Mouse (Mus musculus) layer of hippocampus, postnatal 14 days (tissue): ENCODE measurements around the gene Fhdc1. TPM values are rescaled to one million over a fixed set of nuclear protein-coding genes. Genes with fewer than 3 reads are reported as not detected.
A peak's percentile ranks its signal among the peaks of the same experiment; 100 is the strongest.

Source experiments
- DNase-seq, 2 experiments: peaks; one replicate each; pipeline ENCODE4 v3.0.0; 2021 to 2022; ENCODE audit warnings: low spot score in 2 of 2, mixed read lengths in 1 of 2
- total RNA-seq, 2 experiments: library from RNA; stranded (reverse); gene quantifications; 2 replicates each; pipeline ENCODE4 v1.2.3; 2021

Fhdc1 gene
- total RNA-seq, 2 experiments from 2014 or later: 2.4 to 3.4 TPM

- no peak for DNase-seq
Observed at GRCm38 (mm10) chr3:84474981-84475775, 5.1 kb downstream of the Fhdc1 start.

- DNase-seq: no peak
Observed at GRCm38 (mm10) chr3:84474398-84474797, 5.8 kb downstream of the Fhdc1 start.

GRCm38 (mm10) chr3:84472955-84473354, 7.3 kb downstream of the Fhdc1 start:
- DNase-seq: no peak

DNA sequence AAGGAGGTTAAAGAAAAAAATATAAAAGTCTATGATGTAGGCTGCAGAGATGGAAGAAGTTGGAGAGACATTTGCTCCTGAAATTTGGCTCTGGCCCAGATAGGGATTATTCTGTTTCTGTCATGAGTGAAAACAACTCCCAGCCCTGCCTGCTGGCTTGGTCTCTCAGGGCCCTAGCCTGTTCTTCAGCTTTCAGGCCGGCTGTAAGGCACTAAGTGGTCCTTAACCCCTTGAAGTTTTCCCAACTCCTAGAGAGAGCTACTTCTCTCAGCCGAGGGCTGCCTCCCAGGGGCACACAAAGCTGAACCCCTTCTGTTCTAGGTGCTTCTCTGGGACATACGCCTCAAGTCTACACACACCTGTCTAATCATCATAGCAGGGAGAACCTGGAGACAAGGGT, 7.7 kb downstream of the Fhdc1 start:
- no peak for DNase-seq

DNA sequence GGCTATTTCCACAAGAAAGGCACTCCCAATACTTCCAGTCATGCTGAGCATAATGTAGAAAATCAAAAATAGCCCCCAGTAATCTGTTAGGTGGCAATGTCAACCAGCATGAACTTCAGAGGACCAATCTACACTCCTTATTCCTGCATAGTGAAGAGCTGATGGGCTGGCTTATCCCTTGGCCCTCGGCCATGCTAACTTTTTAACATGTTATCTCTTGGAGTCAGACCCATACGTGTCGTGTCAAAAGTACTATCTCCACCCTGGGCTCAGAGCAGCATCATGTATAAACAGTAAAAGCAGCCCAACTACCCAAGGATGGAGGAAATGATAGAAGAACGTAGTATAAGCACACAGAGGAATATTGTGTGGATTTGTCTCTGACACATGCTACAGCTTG, 9.1 kb downstream of the Fhdc1 start:
- DNase-seq: no peak

DNA sequence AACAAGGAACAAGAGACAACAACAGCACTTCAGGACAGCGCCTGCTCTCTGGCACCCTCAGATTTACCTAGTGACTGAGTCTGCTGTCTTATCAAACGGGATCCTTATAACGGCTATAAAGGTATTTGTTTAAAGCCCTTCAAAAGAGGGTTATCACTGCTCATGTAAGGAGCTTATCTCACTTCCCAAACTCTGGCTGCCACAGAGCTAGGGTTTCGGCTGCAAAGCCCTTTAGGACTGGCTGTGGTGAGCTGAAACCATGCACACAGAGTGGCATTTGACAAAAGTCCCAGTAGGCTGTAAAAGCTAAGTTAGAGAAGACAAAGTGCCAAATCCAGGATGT, 12.1 kb downstream of the Fhdc1 start:
- DNase-seq: no peak

GRCm38 (mm10) chr3:84467419-84468110, 12.7 kb downstream of the Fhdc1 start:
- no peak for DNase-seq

GRCm38 (mm10) chr3:84465822-84466500, 14.3 kb downstream of the Fhdc1 start:
- DNase-seq: no peak

- no peak for DNase-seq
Observed at GRCm38 (mm10) chr3:84461687-84462086, 18.5 kb downstream of the Fhdc1 start.

DNA sequence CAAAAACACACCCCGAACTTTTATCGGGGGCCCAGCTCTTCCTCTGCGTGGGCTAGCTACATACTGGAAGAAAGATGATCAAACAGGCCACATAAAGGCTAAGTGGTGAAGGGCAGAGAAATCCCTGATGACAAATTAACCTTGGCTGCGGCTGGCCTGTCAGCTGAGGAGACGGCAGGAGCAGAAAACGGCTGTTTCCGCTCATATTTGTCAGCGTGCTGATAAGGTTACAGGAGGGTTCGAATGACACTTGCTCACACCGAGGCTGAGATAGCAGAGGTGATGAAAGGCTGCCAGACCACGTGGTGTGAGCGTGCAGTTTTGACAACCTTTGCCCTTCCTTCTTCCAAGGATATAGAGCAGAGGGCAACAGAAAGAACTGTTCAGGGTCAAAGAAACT, 19.3 kb downstream of the Fhdc1 start:
- no peak for DNase-seq

GRCm38 (mm10) chr3:84460499-84460898, 19.7 kb downstream of the Fhdc1 start:
- no peak for DNase-seq

GRCm38 (mm10) chr3:84455733-84456417, 24.4 kb downstream of the Fhdc1 start:
- no peak for DNase-seq

DNA sequence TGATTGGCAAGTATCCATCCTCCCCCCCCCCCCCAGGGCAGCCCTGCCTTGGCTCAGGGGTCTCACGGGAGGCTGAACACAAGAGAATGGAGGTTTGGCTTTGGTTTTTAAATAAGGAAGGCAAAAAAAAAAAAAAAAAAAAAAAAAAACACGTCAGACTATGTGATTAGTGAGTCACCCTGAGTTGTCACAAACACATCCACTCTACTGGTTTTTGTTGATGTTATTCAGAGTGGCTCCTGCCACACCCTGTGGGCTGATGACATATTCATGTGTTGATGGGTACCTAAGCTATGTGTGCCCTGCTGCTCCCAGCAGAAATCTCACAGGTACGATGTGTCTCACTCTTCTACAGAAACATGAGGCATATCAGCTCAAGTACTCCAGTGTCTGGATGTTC, 29.6 kb downstream of the Fhdc1 start:
- DNase-seq: no peak

DNA sequence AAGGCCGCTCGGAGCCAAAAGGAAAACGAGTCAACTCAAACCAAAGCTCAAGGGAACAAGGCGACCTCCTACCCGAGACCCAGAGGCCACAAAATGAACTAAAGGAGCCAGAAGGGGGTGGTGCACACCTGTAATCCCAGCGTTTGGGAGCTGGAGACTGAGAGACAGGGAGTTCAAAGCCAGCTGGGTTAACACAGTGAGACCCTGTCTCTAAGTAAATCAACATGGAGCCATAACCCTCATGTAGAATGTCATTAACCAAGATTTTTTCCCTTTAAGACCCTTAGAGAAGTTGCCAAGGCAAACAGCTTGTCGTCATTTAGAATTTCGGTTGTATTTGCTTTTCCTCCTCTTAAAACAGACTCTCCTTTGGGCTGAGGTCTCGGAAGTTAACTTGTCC, 31.2 kb downstream of the Fhdc1 start:
- DNase-seq: no peak

GRCm38 (mm10) chr3:84447803-84448202, 32.4 kb downstream of the Fhdc1 start:
- DNase-seq: no peak

DNA sequence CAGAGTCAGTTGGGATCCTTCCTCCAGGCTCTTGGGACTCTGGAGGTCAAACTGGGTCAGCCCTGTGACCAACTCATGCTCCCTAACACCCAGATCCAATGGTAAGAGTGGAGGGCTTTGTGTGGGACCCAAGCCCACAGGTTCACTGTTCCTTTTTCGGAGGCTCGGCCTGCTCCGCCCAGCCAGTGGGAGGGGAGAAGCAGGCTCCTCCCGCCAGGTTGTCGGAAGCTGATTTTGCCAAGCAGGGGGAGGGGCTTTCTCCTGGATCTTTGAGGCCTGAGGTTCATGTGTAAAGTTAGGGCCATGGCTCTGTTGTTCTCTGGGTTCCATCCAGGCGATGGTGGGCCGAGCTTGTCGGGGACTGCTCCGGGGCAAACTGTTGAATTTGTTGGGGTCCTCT, 34.4 kb downstream of the Fhdc1 start:
- DNase-seq: no peak

GRCm38 (mm10) chr3:84442890-84443289, 37.3 kb downstream of the Fhdc1 start:
- DNase-seq: no peak

GRCm38 (mm10) chr3:84439431-84440210, 40.6 kb downstream of the Fhdc1 start:
- DNase-seq: peak in 1 of 2 experiments; percentile 55

GRCm38 (mm10) chr3:84438840-84439239, 41.4 kb downstream of the Fhdc1 start:
- no peak for DNase-seq

DNA sequence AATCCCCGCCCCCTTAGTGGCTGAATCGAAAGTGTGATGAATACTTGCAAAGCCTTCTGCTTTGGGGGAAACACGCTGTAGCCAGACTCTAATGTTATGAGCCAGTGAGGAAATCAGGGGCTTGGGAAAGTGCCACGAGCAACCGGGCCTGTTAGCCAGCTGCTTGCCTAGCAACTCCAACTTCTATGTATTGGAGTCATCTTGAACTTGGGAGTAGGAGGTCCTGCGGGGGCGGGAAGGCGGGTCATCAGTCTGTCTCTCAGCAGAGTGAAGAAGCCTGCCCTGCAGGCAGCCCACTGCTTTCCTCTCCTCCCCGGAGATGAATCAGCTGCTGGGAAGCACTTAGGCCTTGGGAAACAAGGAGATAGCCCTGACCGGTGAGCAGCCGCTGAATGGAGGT, 42.1 kb downstream of the Fhdc1 start:
- DNase-seq: peak; percentile 46 to 65

GRCm38 (mm10) chr3:84436947-84437346, 43.3 kb downstream of the Fhdc1 start:
- no peak for DNase-seq
